Mouse (Mus musculus) forebrain, embryonic 11.5 days (tissue): Measurements from ENCODE around the gene Cars. TPM values are rescaled to one million over a fixed set of nuclear protein-coding genes. Genes with fewer than 3 reads are reported as not detected.

ENCODE experiments used
- ATAC-seq: fragments of 200-750 bp; cut with Nextera tagmentation; replicated peaks from 2 replicates; pipeline ENCODE4 v1.8.0; 2017; ENCODE audit warnings: moderate TSS enrichment; ENCODE audit not compliant: low FRiP score
- DNase-seq: peaks from one replicate; pipeline ENCODE4 v3.0.0-alpha.2; 2017; ENCODE audit warnings: low spot score
- H3K27ac ChIP-seq: fragments of 300-500 bp; sonication (generic); 2 replicates; pipeline ENCODE4 v1.5.1; 2014; ENCODE audit warnings: low read depth, low read length
- H3K27me3 ChIP-seq: fragments of 300-500 bp; sonication (generic); 2 replicates; pipeline ENCODE4 v1.6.1; 2014; ENCODE audit warnings: mild to moderate bottlenecking, low read length, mixed read lengths; ENCODE audit not compliant: control insufficient read depth, insufficient read depth
- H3K36me3 ChIP-seq: fragments of 300-500 bp; sonication (generic); 2 replicates; pipeline ENCODE4 v1.6.1; 2014; ENCODE audit warnings: mild to moderate bottlenecking, low read length, moderate library complexity, mixed read lengths; ENCODE audit not compliant: control insufficient read depth, insufficient read depth
- H3K4me1 ChIP-seq: fragments of 300-500 bp; sonication (generic); replicated peaks from 2 replicates; pipeline ENCODE4 v1.6.1; 2014; ENCODE audit warnings: low read length, mixed read lengths; ENCODE audit not compliant: control insufficient read depth, insufficient read depth
- H3K4me2 ChIP-seq: fragments of 300-500 bp; sonication (generic); 2 replicates; pipeline ENCODE4 v1.6.1; 2014; ENCODE audit warnings: low read depth, mild to moderate bottlenecking, low read length, moderate library complexity, mixed read lengths; ENCODE audit not compliant: severe bottlenecking
- H3K4me3 ChIP-seq: fragments of 300-500 bp; sonication (generic); 2 replicates; pipeline ENCODE4 v1.5.1; 2014; ENCODE audit warnings: low read depth, low read length
- H3K9ac ChIP-seq: fragments of 300-500 bp; sonication (generic); 2 replicates; pipeline ENCODE4 v1.6.1; 2014; ENCODE audit warnings: low read length
- H3K9me3 ChIP-seq: fragments of 300-500 bp; sonication (generic); 2 replicates; pipeline ENCODE4 v1.6.1; 2016; ENCODE audit warnings: low read length, mixed read lengths; ENCODE audit not compliant: control insufficient read depth
- WGBS: fragments of 180-500 bp; shearing (Covaris S2); extraction: QIAGEN DNeasy Blood & Tissue Kit; methylation state at CpG from one replicate; pipeline ENCODE4 v1.1.7; 2014; 5-methylcytosine and 5-hydroxymethylcytosine counted together
- polyA plus RNA-seq: library from polyadenylated mRNA; unstranded; fragments of >200 nt; fragmentation: Nextera tagmentation; extraction: Ambion mirVana; gene quantifications from 2 replicates; pipeline ENCODE4 v1.2.1, GENCODE M21; 2014

Cars gene
- polyA plus RNA-seq, 1 experiment from 2014 or later: 72.6 TPM

- no peak for DNase-seq
- peak overlapping the region; percentile 86 for H3K4me3 ChIP-seq
- no peaks in the 10 kb centered on the region for H3K9me3 ChIP-seq
- 7% methylated on average over 15 of the region's 15 CpGs for WGBS
- H3K9ac ChIP-seq: peak overlapping the region; percentile 20; the same call in 1 of the 2 replicates
- H3K4me1 ChIP-seq: peaks cover 6% of the 10 kb centered on the region
- H3K27ac ChIP-seq: no peak overlapping the region
- H3K27me3 ChIP-seq: no peaks in the 10 kb centered on the region
- ATAC-seq: no peak
- H3K4me2 ChIP-seq: peak overlapping the region; percentile 53
- no peaks in the 10 kb centered on the region; the same call in 1 of the 2 replicates for H3K36me3 ChIP-seq
These were observed 396 bp upstream of the Cars start for GRCm38 (mm10) chr7:143600231-143600740.

- no peak for ATAC-seq
- H3K4me2 ChIP-seq: no peak overlapping the region
- H3K36me3 ChIP-seq: no peaks in the 10 kb centered on the region; the same call in 1 of the 2 replicates
- no peak overlapping the region for H3K27ac ChIP-seq
- no peak for DNase-seq
- H3K9me3 ChIP-seq: no peaks in the 10 kb centered on the region
- 88% methylated on average over 5 of the region's 5 CpGs for WGBS
- H3K27me3 ChIP-seq: no peaks in the 10 kb centered on the region
- no peak overlapping the region for H3K9ac ChIP-seq
- H3K4me1 ChIP-seq: peaks cover 6% of the 10 kb centered on the region
- H3K4me3 ChIP-seq: no peak overlapping the region
These were observed 5.0 kb downstream of the Cars start for GRCm38 (mm10) chr7:143594865-143595264.

GRCm38 (mm10) chr7:143592255-143592654 lies 7.6 kb downstream of the Cars start:
- H3K4me1 ChIP-seq: no peaks in the 10 kb centered on the region
- WGBS: 92% methylated on average over 10 of the region's 10 CpGs
- no peak overlapping the region for H3K4me2 ChIP-seq
- DNase-seq (no peak), ATAC-seq (no peak)
- no peak overlapping the region for H3K4me3 ChIP-seq
- H3K9me3 ChIP-seq: no peaks in the 10 kb centered on the region
- H3K27ac ChIP-seq: no peak overlapping the region
- H3K36me3 ChIP-seq: peaks cover 2% of the 10 kb centered on the region; the same call in 1 of the 2 replicates
- no peaks in the 10 kb centered on the region for H3K27me3 ChIP-seq
- H3K9ac ChIP-seq: no peak overlapping the region

- no peaks in the 10 kb centered on the region for H3K27me3 ChIP-seq
- H3K4me2 ChIP-seq: no peak overlapping the region
- no peaks in the 10 kb centered on the region for H3K4me1 ChIP-seq
- H3K27ac ChIP-seq: no peak overlapping the region
- WGBS: 87% methylated on average over 4 of the region's 4 CpGs
- H3K9me3 ChIP-seq: no peaks in the 10 kb centered on the region
- no peak for DNase-seq
- ATAC-seq: no peak
- H3K36me3 ChIP-seq: peaks cover 7% of the 10 kb centered on the region; the same call in 1 of the 2 replicates
- H3K4me3 ChIP-seq: no peak overlapping the region
- no peak overlapping the region for H3K9ac ChIP-seq
These were observed 11.9 kb downstream of the Cars start for GRCm38 (mm10) chr7:143588006-143588405.

- DNase-seq: no peak
- H3K27ac ChIP-seq: no peak overlapping the region
- no peak for ATAC-seq
- no peak overlapping the region for H3K4me3 ChIP-seq
- no peaks in the 10 kb centered on the region for H3K9me3 ChIP-seq
- WGBS: 91% methylated on average over 5 of the region's 5 CpGs
- peaks cover 11% of the 10 kb centered on the region; the same call in 1 of the 2 replicates for H3K36me3 ChIP-seq
- no peak overlapping the region for H3K9ac ChIP-seq
- no peaks in the 10 kb centered on the region for H3K4me1 ChIP-seq
- no peak overlapping the region for H3K4me2 ChIP-seq
- H3K27me3 ChIP-seq: no peaks in the 10 kb centered on the region
These were observed 12.3 kb downstream of the Cars start for GRCm38 (mm10) chr7:143587586-143587985.

- no peak overlapping the region for H3K4me3 ChIP-seq
- no peak overlapping the region for H3K4me2 ChIP-seq
- peaks cover 11% of the 10 kb centered on the region; the same call in 1 of the 2 replicates for H3K36me3 ChIP-seq
- H3K27me3 ChIP-seq: no peaks in the 10 kb centered on the region
- no peak overlapping the region for H3K27ac ChIP-seq
- no peaks in the 10 kb centered on the region for H3K4me1 ChIP-seq
- 44% methylated on average over 3 of the region's 3 CpGs for WGBS
- ATAC-seq: no peak
- peak; percentile 78 for DNase-seq
- H3K9me3 ChIP-seq: no peaks in the 10 kb centered on the region
- no peak overlapping the region for H3K9ac ChIP-seq
These were observed 15.9 kb downstream of the Cars start for GRCm38 (mm10) chr7:143583956-143584355.

GRCm38 (mm10) chr7:143583025-143583424 lies 16.9 kb downstream of the Cars start:
- no peak overlapping the region for H3K9ac ChIP-seq
- WGBS: 89% methylated on average over 5 of the region's 5 CpGs
- no peaks in the 10 kb centered on the region for H3K27me3 ChIP-seq
- H3K36me3 ChIP-seq: peaks cover 9% of the 10 kb centered on the region; the same call in 1 of the 2 replicates
- no peak overlapping the region for H3K4me2 ChIP-seq
- no peak overlapping the region for H3K4me3 ChIP-seq
- no peak overlapping the region for H3K27ac ChIP-seq
- no peaks in the 10 kb centered on the region for H3K4me1 ChIP-seq
- H3K9me3 ChIP-seq: no peaks in the 10 kb centered on the region
- no peak for ATAC-seq
- DNase-seq: no peak

- Histone ChIP-seq H3K27me3 (no peaks in the 10 kb centered on the region), H3K4me1 (no peaks in the 10 kb centered on the region), H3K27ac (no peak overlapping the region), H3K4me3 (no peak overlapping the region), H3K9ac (no peak overlapping the region), H3K4me2 (no peak overlapping the region), H3K36me3 (peaks cover 16% of the 10 kb centered on the region), H3K9me3 (no peaks in the 10 kb centered on the region)
- DNase-seq (no peak), ATAC-seq (no peak)
- WGBS: 91% methylated on average over 11 of the region's 11 CpGs
These were observed 24.1 kb downstream of the Cars start for GRCm38 (mm10) chr7:143575751-143576150.

GRCm38 (mm10) chr7:143565648-143566039 lies 34.2 kb downstream of the Cars start:
- 97% methylated on average over 3 of the region's 3 CpGs for WGBS
- DNase-seq (no peak), ATAC-seq (no peak)
- H3K4me3 ChIP-seq: no peak overlapping the region
- no peak overlapping the region for H3K9ac ChIP-seq
- no peak overlapping the region for H3K27ac ChIP-seq
- no peaks in the 10 kb centered on the region for H3K9me3 ChIP-seq
- H3K27me3 ChIP-seq: no peaks in the 10 kb centered on the region
- H3K36me3 ChIP-seq: peaks cover 15% of the 10 kb centered on the region
- no peaks in the 10 kb centered on the region for H3K4me1 ChIP-seq
- no peak overlapping the region for H3K4me2 ChIP-seq
